Mouse (Mus musculus): ENCODE results near the gene Tmem245.

DNA sequence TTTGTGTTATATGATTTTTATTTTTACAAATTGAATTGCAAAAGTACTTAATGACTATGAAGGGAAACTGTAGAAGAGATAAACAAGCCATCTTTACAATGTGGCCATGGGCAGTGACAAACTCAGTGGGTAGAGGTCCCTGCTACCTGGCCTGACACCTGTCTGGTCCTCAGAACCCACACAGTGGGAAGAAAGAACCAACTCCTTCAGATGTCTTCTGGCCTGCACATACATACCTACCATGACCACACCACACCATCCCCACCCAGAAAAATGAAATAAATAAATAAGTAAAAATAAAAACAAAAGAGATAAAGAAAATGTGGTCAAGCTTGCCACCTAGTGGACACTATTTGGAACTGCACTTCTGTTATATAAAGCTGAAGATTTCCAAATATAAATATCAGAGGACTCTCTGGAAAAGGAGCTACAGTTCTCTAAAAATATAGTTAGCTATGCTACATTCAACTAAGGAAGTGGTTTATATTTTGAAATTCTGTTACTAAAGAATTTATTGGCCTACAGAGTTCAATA lies 127.2 kb downstream of the Tmem245 start:
- TF ChIP-seq CTCF (IDR thresholded peaks at IDR 0.05 in 2 of 3, conservative IDR thresholded peaks at IDR 0.05 in 1 of 3; ENCODE audit: control insufficient read depth in 1 of 3, insufficient read depth in 1 of 3, low read depth in 2 of 3, low read length in 3 of 3, poor library complexity in 1 of 3, severe bottlenecking in 1 of 3) (peak; percentile 4 to 66 (median 38); a peak in 4 of 6 replicates), POLR2A (IDR thresholded peaks at IDR 0.05; ENCODE audit: control insufficient read depth in 1 of 2, insufficient read depth in 1 of 2, low read depth in 1 of 2, low read length in 2 of 2, poor library complexity in 1 of 2) (no peak), SIN3A (IDR thresholded peaks at IDR 0.05; ENCODE audit: low read length) (no peak), GATA1 (IDR thresholded peaks at IDR 0.05; ENCODE audit: low read depth, low read length) (peak; percentile 25; the same call in 1 of the 2 replicates), EP300 (IDR thresholded peaks at IDR 0.05; ENCODE audit: low read depth in 1 of 2, low read length in 2 of 2) (no peak), CHD2 (IDR thresholded peaks at IDR 0.05; ENCODE audit: low read length) (no peak), MYB (IDR thresholded peaks at IDR 0.05; ENCODE audit: low read depth, low read length) (no peak), POLR2AphosphoS2 (IDR thresholded peaks at IDR 0.05; ENCODE audit: low read length) (no peak), TCF12 (IDR thresholded peaks at IDR 0.05; ENCODE audit: low read depth, low read length) (no peak), USF1 (IDR thresholded peaks at IDR 0.05; ENCODE audit: low read depth, low read length) (no peak), MAX (IDR thresholded peaks at IDR 0.05; ENCODE audit: low read length) (no peak), MEF2A (IDR thresholded peaks at IDR 0.05; ENCODE audit: extremely low read depth, insufficient replicate concordance, low read depth, low read length, poor library complexity, severe bottlenecking) (no peak), HCFC1 (IDR thresholded peaks at IDR 0.05; ENCODE audit: low read depth, low read length) (no peak)
